In genomic region chr6:134450661-134451119, GRCm38 (mm10) we compare ENCODE assay signal across 9 mouse cellular contexts. TPM values are rescaled to one million over a fixed set of nuclear protein-coding genes. Genes with fewer than 3 reads are reported as not detected.
DNase-seq lines count a peak whose midpoint lies in the region; ATAC-seq lines count a peak whose summit lies in the region.
"Had no signal": no experiment of that assay in that cellular context is flagged by ENCODE, and none has a peak within 500 bp of the region (broad histone marks: within the 10 kb centered on the region; RNA-seq: fewer than 3 reads in every experiment).

No protein-coding gene starts in this region.

- no peak overlapping the region for H3K4me3 ChIP-seq in lung, embryonic 15.5 days
- H3K4me3 ChIP-seq in forebrain, embryonic 16.5 days (replicated peaks; ENCODE audit: low read length), result no peak overlapping the region
- H3K4me3 ChIP-seq in liver, embryonic 12.5 days, result no peak overlapping the region

- ATAC-seq in lung, embryonic 15.5 days (ENCODE audit: borderline replicate concordance, extremely low read depth, low FRiP score, low TSS enrichment), result peak; percentile 69
- ATAC-seq in forebrain, embryonic 16.5 days, result peak; percentile 60
- peak; percentile 39; the same call in 1 of the 2 replicates for ATAC-seq in liver, embryonic 12.5 days

- H3K27me3 ChIP-seq in lung, embryonic 15.5 days, result no peaks in the 10 kb centered on the region
- no peaks in the 10 kb centered on the region for H3K27me3 ChIP-seq in forebrain, embryonic 16.5 days (replicated peaks; ENCODE audit: control insufficient read depth, insufficient read depth, low read length)
- H3K27me3 ChIP-seq in liver, embryonic 12.5 days (replicated peaks), result no peaks in the 10 kb centered on the region

- no peaks in the 10 kb centered on the region for H3K9me3 ChIP-seq in lung, embryonic 15.5 days
- no peaks in the 10 kb centered on the region for H3K9me3 ChIP-seq in forebrain, embryonic 16.5 days (ENCODE audit: control insufficient read depth, low read length)
- H3K9me3 ChIP-seq in liver, embryonic 12.5 days (replicated peaks), result no peaks in the 10 kb centered on the region

- peaks cover 71% of the 10 kb centered on the region for H3K36me3 ChIP-seq in lung, embryonic 15.5 days
- H3K36me3 ChIP-seq in forebrain, embryonic 16.5 days (ENCODE audit: control insufficient read depth, insufficient read depth), result peaks cover 23% of the 10 kb centered on the region
- H3K36me3 ChIP-seq in liver, embryonic 12.5 days, result peaks cover 73% of the 10 kb centered on the region

- WGBS in lung, embryonic 15.5 days, result 53% methylated on average over 14 of the region's 14 CpGs
- WGBS in forebrain, embryonic 16.5 days, result 67% methylated on average over 14 of the region's 14 CpGs
- WGBS in liver, embryonic 12.5 days (ENCODE audit: insufficient replicate concordance), result 63% methylated on average over 14 of the region's 14 CpGs

- no peak overlapping the region for H3K27ac ChIP-seq in lung, embryonic 15.5 days
- no peak overlapping the region for H3K27ac ChIP-seq in forebrain, embryonic 16.5 days (ENCODE audit: low read length)
- no peak overlapping the region for H3K27ac ChIP-seq in liver, embryonic 12.5 days

- no peak for DNase-seq in lung, adult 18-20 months
- DNase-seq in adrenal gland, adult 8-10 months, result peak; percentile 76
- no peak for DNase-seq in B cell, adult 2 months
- DNase-seq in testis, postnatal 14 days (ENCODE audit: low spot score), result no peak
- DNase-seq in cerebellum, adult 8-10 months, result no peak

- H3K9ac ChIP-seq in lung, embryonic 15.5 days, result no peak overlapping the region
- no peak overlapping the region for H3K9ac ChIP-seq in forebrain, embryonic 16.5 days (replicated peaks; ENCODE audit: low read depth, low read length)
- no peak overlapping the region for H3K9ac ChIP-seq in liver, embryonic 12.5 days

- H3K4me1 ChIP-seq in lung, embryonic 15.5 days, result no peaks in the 10 kb centered on the region
- H3K4me1 ChIP-seq in forebrain, embryonic 16.5 days (replicated peaks; ENCODE audit: control insufficient read depth, insufficient read depth, low read length), result no peaks in the 10 kb centered on the region; the same call in 1 of the 2 replicates
- peaks cover 25% of the 10 kb centered on the region for H3K4me1 ChIP-seq in liver, embryonic 12.5 days

- H3K4me2 ChIP-seq in lung, embryonic 15.5 days, result no peak overlapping the region
- no peak overlapping the region for H3K4me2 ChIP-seq in forebrain, embryonic 16.5 days (ENCODE audit: low read length)
- H3K4me2 ChIP-seq in liver, embryonic 12.5 days, result no peak overlapping the region

RNA-seq across cellular contexts. Expression of gene Bcl2l14, which starts 54.6 kb away (rescaled TPM):
- polyA plus RNA-seq in lung, embryonic 15.5 days (2015; fragmentation: Nextera tagmentation; extraction: Ambion mirVana), result 3.8 and 4.5 TPM in 2 replicates
- under 1 TPM in 2 of 4 experiments, not detected in 2; 0.12 to 0.22 TPM for total RNA-seq in adrenal gland, adult 8-10 months (2022)
- 0.11 TPM in 1 of 2 replicates, not detected in the other for polyA plus RNA-seq in forebrain, embryonic 16.5 days (2015; fragmentation: Nextera tagmentation; extraction: Ambion mirVana)
- polyA plus RNA-seq in liver, embryonic 12.5 days (2016; fragmentation: Nextera tagmentation; extraction: Ambion mirVana), result 0.38 and 0.41 TPM in 2 replicates
- polyA plus RNA-seq: liver, adult 2 months had no signal
